Mouse (Mus musculus): ENCODE results near the gene Ypel1. TPM values are rescaled to one million over a fixed set of nuclear protein-coding genes. Genes with fewer than 3 reads are reported as not detected.

Ypel1 gene
- polyA plus RNA-seq, 1 experiment from 2014 or later, result 23.2 TPM

GRCm38 (mm10) chr16:17110771-17111743 lies 41.6 kb downstream of the Ypel1 start, which contains the start of gene Ppil2:
Ppil2 (minus strand) TSS chr16:17111257.
- Histone ChIP-seq H3K9ac (ENCODE audit: low read length) (peak within 1 kb of the TSS; percentile 76), H3K4me1 (replicated peaks; ENCODE audit: control insufficient read depth, insufficient read depth, low read length) (peaks cover 10% of the 10 kb centered on the region), H3K36me3 (ENCODE audit: control insufficient read depth, insufficient read depth, low read length) (peaks cover 12% of the 10 kb centered on the region), H3K4me2 (ENCODE audit: low read depth, low read length) (peak within 1 kb of the TSS; percentile 68), H3K9me3 (ENCODE audit: control insufficient read depth, low read length) (no peaks in the 10 kb centered on the region), H3K27ac (ENCODE audit: low read length) (peak within 1 kb of the TSS; percentile 49; the same call in 1 of the 2 replicates), H3K27me3 (ENCODE audit: control insufficient read depth, insufficient read depth, low read depth, low read length) (no peaks in the 10 kb centered on the region), H3K4me3 (ENCODE audit: low read length) (peak within 1 kb of the TSS; percentile 96)
- WGBS, result 6% methylated on average over 37 of the region's 38 CpGs
- peak; percentile 85 for ATAC-seq (ENCODE audit: low read depth)

GRCm38 (mm10) chr16:17117309-17117799 lies 47.9 kb downstream of the Ypel1 start:
- H3K27me3 ChIP-seq (ENCODE audit: control insufficient read depth, insufficient read depth, low read depth, low read length), result no peaks in the 10 kb centered on the region
- ATAC-seq (ENCODE audit: low read depth), result no peak
- 76% methylated on average over 5 of the region's 5 CpGs for WGBS
- H3K9me3 ChIP-seq (ENCODE audit: control insufficient read depth, low read length), result no peaks in the 10 kb centered on the region
- H3K4me2 ChIP-seq (ENCODE audit: low read depth, low read length), result no peak overlapping the region
- no peak overlapping the region for H3K4me3 ChIP-seq (ENCODE audit: low read length)
- H3K9ac ChIP-seq (ENCODE audit: low read length), result no peak overlapping the region
- H3K27ac ChIP-seq (ENCODE audit: low read length), result no peak overlapping the region
- H3K36me3 ChIP-seq (ENCODE audit: control insufficient read depth, insufficient read depth, low read length), result 0 out of 2 replicates have a peak, but pooled peaks cover 4% of the 10 kb centered on the region
- no peaks in the 10 kb centered on the region for H3K4me1 ChIP-seq (replicated peaks; ENCODE audit: control insufficient read depth, insufficient read depth, low read length)

- Histone ChIP-seq H3K27me3 (ENCODE audit: control insufficient read depth, insufficient read depth, low read depth, low read length) (no peaks in the 10 kb centered on the region), H3K4me2 (ENCODE audit: low read depth, low read length) (no peak overlapping the region), H3K36me3 (ENCODE audit: control insufficient read depth, insufficient read depth, low read length) (peaks cover 6% of the 10 kb centered on the region; the same call in 1 of the 2 replicates), H3K4me3 (ENCODE audit: low read length) (no peak overlapping the region), H3K9ac (ENCODE audit: low read length) (no peak overlapping the region), H3K9me3 (ENCODE audit: control insufficient read depth, low read length) (no peaks in the 10 kb centered on the region), H3K4me1 (replicated peaks; ENCODE audit: control insufficient read depth, insufficient read depth, low read length) (peaks cover 20% of the 10 kb centered on the region), H3K27ac (ENCODE audit: low read length) (no peak overlapping the region)
- ATAC-seq (ENCODE audit: low read depth), result no peak
- 71% methylated on average over 14 of the region's 14 CpGs for WGBS
Observed at GRCm38 (mm10) chr16:17121569-17121968, 52.1 kb downstream of the Ypel1 start.

GRCm38 (mm10) chr16:17124119-17124870 lies 54.8 kb downstream of the Ypel1 start:
- ATAC-seq (ENCODE audit: low read depth), result peak; percentile 42
- Histone ChIP-seq H3K27ac (ENCODE audit: low read length) (peak overlapping the region; percentile 69), H3K27me3 (ENCODE audit: control insufficient read depth, insufficient read depth, low read depth, low read length) (no peaks in the 10 kb centered on the region), H3K9me3 (ENCODE audit: control insufficient read depth, low read length) (no peaks in the 10 kb centered on the region), H3K36me3 (ENCODE audit: control insufficient read depth, insufficient read depth, low read length) (peaks cover 6% of the 10 kb centered on the region; the same call in 1 of the 2 replicates), H3K4me2 (ENCODE audit: low read depth, low read length) (peak overlapping the region; percentile 85), H3K4me1 (replicated peaks; ENCODE audit: control insufficient read depth, insufficient read depth, low read length) (peaks cover 20% of the 10 kb centered on the region), H3K9ac (ENCODE audit: low read length) (peak overlapping the region; percentile 71), H3K4me3 (ENCODE audit: low read length) (peak overlapping the region; percentile 62)
- WGBS, result 3% methylated on average over 22 of the region's 22 CpGs

- ATAC-seq (ENCODE audit: low read depth), result peak; percentile 94
Observed at GRCm38 (mm10) chr16:17124871-17125520, 55.5 kb downstream of the Ypel1 start, which contains the start of gene 2610318N02Rik. 2610318N02Rik (minus strand) TSS chr16:17125167.

GRCm38 (mm10) chr16:17127292-17127691 lies 57.8 kb downstream of the Ypel1 start:
- H3K9ac ChIP-seq (ENCODE audit: low read length), result no peak overlapping the region
- no peaks in the 10 kb centered on the region for H3K9me3 ChIP-seq (ENCODE audit: control insufficient read depth, low read length)
- H3K36me3 ChIP-seq (ENCODE audit: control insufficient read depth, insufficient read depth, low read length), result peaks cover 4% of the 10 kb centered on the region; the same call in 1 of the 2 replicates
- peaks cover 29% of the 10 kb centered on the region for H3K4me1 ChIP-seq (replicated peaks; ENCODE audit: control insufficient read depth, insufficient read depth, low read length)
- ATAC-seq (ENCODE audit: low read depth), result no peak
- no peak overlapping the region for H3K27ac ChIP-seq (ENCODE audit: low read length)
- H3K4me3 ChIP-seq (ENCODE audit: low read length), result no peak overlapping the region
- WGBS, result 93% methylated on average over 1 of the region's 1 CpGs
- no peak overlapping the region for H3K4me2 ChIP-seq (ENCODE audit: low read depth, low read length)
- H3K27me3 ChIP-seq (ENCODE audit: control insufficient read depth, insufficient read depth, low read depth, low read length), result no peaks in the 10 kb centered on the region

More at GRCm38 (mm10) chr16:17124871-17125520, 55.5 kb downstream of the Ypel1 start, which contains the start of gene 2610318N02Rik:
- WGBS, result under 1% methylated on average over 25 of the region's 25 CpGs
- Histone ChIP-seq H3K4me1 (replicated peaks; ENCODE audit: control insufficient read depth, insufficient read depth, low read length) (peaks cover 20% of the 10 kb centered on the region), H3K4me3 (ENCODE audit: low read length) (peak within 1 kb of the TSS; percentile 62), H3K27ac (ENCODE audit: low read length) (peak within 1 kb of the TSS; percentile 69), H3K9ac (ENCODE audit: low read length) (peak within 1 kb of the TSS; percentile 71), H3K27me3 (ENCODE audit: control insufficient read depth, insufficient read depth, low read depth, low read length) (no peaks in the 10 kb centered on the region), H3K9me3 (ENCODE audit: control insufficient read depth, low read length) (no peaks in the 10 kb centered on the region), H3K4me2 (ENCODE audit: low read depth, low read length) (peak within 1 kb of the TSS; percentile 85), H3K36me3 (ENCODE audit: control insufficient read depth, insufficient read depth, low read length) (peaks cover 6% of the 10 kb centered on the region; the same call in 1 of the 2 replicates)

- Histone ChIP-seq H3K4me1 (replicated peaks; ENCODE audit: control insufficient read depth, insufficient read depth, low read length) (peaks cover 16% of the 10 kb centered on the region), H3K9ac (ENCODE audit: low read length) (peak overlapping the region; percentile 75), H3K4me3 (ENCODE audit: low read length) (peak overlapping the region; percentile 84), H3K9me3 (ENCODE audit: control insufficient read depth, low read length) (no peaks in the 10 kb centered on the region), H3K27me3 (ENCODE audit: control insufficient read depth, insufficient read depth, low read depth, low read length) (no peaks in the 10 kb centered on the region), H3K36me3 (ENCODE audit: control insufficient read depth, insufficient read depth, low read length) (no peaks in the 10 kb centered on the region), H3K27ac (ENCODE audit: low read length) (peak overlapping the region; percentile 12; the same call in 1 of the 2 replicates), H3K4me2 (ENCODE audit: low read depth, low read length) (peak overlapping the region; percentile 97)
- peak; percentile 66 for ATAC-seq (ENCODE audit: low read depth)
- 4% methylated on average over 43 of the region's 43 CpGs for WGBS
Observed at GRCm38 (mm10) chr16:17131191-17132088, 61.9 kb downstream of the Ypel1 start.
